Mouse (Mus musculus) lung, embryonic 15.5 days (tissue): Measurements from ENCODE around the gene Cnn2. TPM values are rescaled to one million over a fixed set of nuclear protein-coding genes. Genes with fewer than 3 reads are reported as not detected.

ENCODE experiments used
- ATAC-seq: fragments of 200-750 bp; cut with Nextera tagmentation; 2 replicates; pipeline ENCODE4 v1.8.0; 2017; ENCODE audit warnings: moderate number of reproducible peaks, borderline replicate concordance; ENCODE audit not compliant: low FRiP score, low TSS enrichment; ENCODE audit errors: extremely low read depth
- H3K27ac ChIP-seq: fragments of 300-500 bp; sonication (generic); 2 replicates; pipeline ENCODE4 v1.5.1; 2015; ENCODE audit warnings: moderate library complexity, mild to moderate bottlenecking, inconsistent platforms
- H3K27me3 ChIP-seq: fragments of 300-500 bp; sonication (generic); 2 replicates; pipeline ENCODE4 v1.6.1; 2015; ENCODE audit warnings: inconsistent platforms
- H3K36me3 ChIP-seq: fragments of 300-500 bp; sonication (generic); 2 replicates; pipeline ENCODE4 v1.6.1; 2015; ENCODE audit warnings: inconsistent platforms
- H3K4me1 ChIP-seq: fragments of 300-500 bp; sonication (generic); 2 replicates; pipeline ENCODE4 v1.6.1; 2015; ENCODE audit warnings: inconsistent platforms
- H3K4me2 ChIP-seq: fragments of 300-500 bp; sonication (generic); 2 replicates; pipeline ENCODE4 v1.6.1; 2015; ENCODE audit warnings: inconsistent platforms, mild to moderate bottlenecking, moderate library complexity
- H3K4me3 ChIP-seq: fragments of 300-500 bp; sonication (generic); 2 replicates; pipeline ENCODE4 v1.5.1; 2015; ENCODE audit warnings: mild to moderate bottlenecking, inconsistent platforms
- H3K9ac ChIP-seq: fragments of 300-500 bp; sonication (generic); 2 replicates; pipeline ENCODE4 v1.6.1; 2015; ENCODE audit warnings: inconsistent platforms
- H3K9me3 ChIP-seq: fragments of 300-500 bp; sonication (generic); 2 replicates; pipeline ENCODE4 v1.6.1; 2016; ENCODE audit warnings: inconsistent platforms
- WGBS: fragments of 180-500 bp; shearing (Covaris S2); methylation state at CpG from one replicate; pipeline ENCODE4 v1.1.7; 2015; 5-methylcytosine and 5-hydroxymethylcytosine counted together
- polyA plus RNA-seq: library from polyadenylated mRNA; unstranded; fragments of >200 nt; fragmentation: Nextera tagmentation; extraction: Ambion mirVana; gene quantifications from 2 replicates; pipeline ENCODE4 v1.2.1, GENCODE M21; 2015

Gene Cnn2
- polyA plus RNA-seq, 1 experiment from 2014 or later: 375 TPM

- H3K36me3 ChIP-seq: no peaks in the 10 kb centered on the region
- peak overlapping the region; percentile 99 for H3K27ac ChIP-seq
- peak; percentile 91 for ATAC-seq
- no peaks in the 10 kb centered on the region for H3K9me3 ChIP-seq
- H3K4me3 ChIP-seq: peak overlapping the region; percentile 86
- peak overlapping the region; percentile 91 for H3K4me2 ChIP-seq
- peaks cover 55% of the 10 kb centered on the region for H3K4me1 ChIP-seq
- 0% methylated on average over 22 of the region's 22 CpGs for WGBS
- no peaks in the 10 kb centered on the region for H3K27me3 ChIP-seq
- peak overlapping the region; percentile 95 for H3K9ac ChIP-seq
Measured at GRCm38 (mm10) chr10:79984871-79985270, 3.5 kb upstream of the Cnn2 start.

DNA sequence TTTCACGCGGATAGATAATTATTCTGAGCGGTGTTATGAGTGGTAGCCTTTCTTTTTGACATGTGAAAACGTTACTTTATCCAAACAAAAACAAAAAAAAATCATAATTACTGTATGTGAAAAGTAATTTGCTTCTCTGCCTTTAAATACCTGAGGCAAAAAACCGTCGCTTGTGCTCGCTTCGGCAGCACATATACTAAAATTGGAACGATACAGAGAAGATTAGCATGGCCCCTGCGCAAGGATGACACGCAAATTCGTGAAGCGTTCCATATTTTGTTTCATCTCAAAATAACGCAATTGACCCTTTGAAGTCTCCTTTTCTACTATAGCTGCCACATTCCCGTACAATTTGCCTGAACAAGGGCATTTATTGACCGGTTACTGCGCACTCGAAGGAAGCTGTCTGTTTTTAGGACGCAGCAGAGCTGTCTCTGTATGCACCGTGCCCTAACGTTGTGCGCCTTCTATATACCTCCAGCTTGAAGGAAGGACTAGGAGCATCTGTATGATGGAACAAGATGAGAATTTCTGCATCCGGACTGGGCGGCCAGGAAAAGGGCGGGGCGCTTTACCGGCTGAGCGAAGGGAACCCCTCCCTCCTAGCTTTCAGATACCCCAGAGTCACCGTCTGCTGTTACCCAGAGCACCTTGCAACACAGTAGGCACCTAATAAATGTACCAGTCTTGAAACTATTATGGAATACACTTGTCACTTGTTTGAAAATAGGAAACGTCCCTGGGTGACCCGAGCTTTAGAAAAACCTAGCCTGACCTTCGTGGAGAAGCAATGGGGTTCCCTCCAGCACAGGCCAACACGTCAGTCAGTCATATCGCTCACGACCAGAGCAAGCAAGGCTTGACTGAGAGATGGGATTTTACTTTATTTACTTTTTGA is 2.8 kb upstream of the Cnn2 start:
- Histone ChIP-seq H3K4me3 (peak overlapping the region; percentile 86), H3K4me2 (peak overlapping the region; percentile 91), H3K36me3 (no peaks in the 10 kb centered on the region), H3K27me3 (no peaks in the 10 kb centered on the region), H3K9me3 (no peaks in the 10 kb centered on the region), H3K4me1 (peaks cover 58% of the 10 kb centered on the region), H3K9ac (peak overlapping the region; percentile 41), H3K27ac (peak overlapping the region; percentile 99)
- ATAC-seq: no peak
- WGBS: 2% methylated on average over 35 of the region's 35 CpGs

DNA sequence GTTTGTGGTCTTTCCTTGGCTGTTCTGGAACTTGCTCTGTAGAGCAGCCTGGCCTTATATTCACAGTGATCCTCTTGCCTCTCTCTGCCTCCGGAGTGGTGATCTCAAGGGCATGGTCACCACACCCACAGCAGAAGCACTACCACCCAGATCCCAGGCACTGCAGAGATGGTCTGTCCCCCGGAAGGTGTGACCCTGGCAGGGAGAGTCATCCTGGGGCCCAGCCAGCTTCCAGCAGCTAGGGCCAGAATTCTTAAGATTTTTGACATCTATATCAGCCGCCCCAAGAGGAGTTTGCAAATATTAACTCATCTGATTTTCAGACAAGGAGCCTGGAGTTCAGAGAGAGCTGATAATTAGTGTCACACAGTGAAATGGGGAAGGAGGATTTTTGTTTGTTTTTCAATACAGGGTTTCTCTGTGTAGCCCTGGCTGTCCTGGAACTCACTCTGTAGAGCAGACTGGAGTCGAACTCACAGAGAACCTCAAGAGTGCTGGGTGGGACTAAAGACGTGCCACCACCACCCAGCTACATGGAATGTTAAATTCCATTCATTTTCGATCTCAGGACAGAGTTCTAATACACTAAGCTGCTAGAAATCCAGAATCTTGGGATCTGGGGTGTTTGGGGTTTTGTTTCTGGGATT is 2.0 kb upstream of the Cnn2 start:
- Histone ChIP-seq H3K9ac (peak overlapping the region; percentile 41), H3K4me2 (peak overlapping the region; percentile 91), H3K4me3 (peak overlapping the region; percentile 86), H3K27ac (peak overlapping the region; percentile 99), H3K4me1 (peaks cover 66% of the 10 kb centered on the region), H3K9me3 (no peaks in the 10 kb centered on the region), H3K36me3 (peaks cover 7% of the 10 kb centered on the region), H3K27me3 (no peaks in the 10 kb centered on the region)
- no peak for ATAC-seq
- 17% methylated on average over 6 of the region's 6 CpGs for WGBS

GRCm38 (mm10) chr10:79986963-79987362 is 1.4 kb upstream of the Cnn2 start:
- peak overlapping the region; percentile 99 for H3K27ac ChIP-seq
- no peak for ATAC-seq
- 2% methylated on average over 11 of the region's 11 CpGs for WGBS
- H3K4me2 ChIP-seq: peak overlapping the region; percentile 91
- no peaks in the 10 kb centered on the region for H3K27me3 ChIP-seq
- H3K36me3 ChIP-seq: peaks cover 13% of the 10 kb centered on the region
- no peaks in the 10 kb centered on the region for H3K9me3 ChIP-seq
- H3K9ac ChIP-seq: no peak overlapping the region
- peak overlapping the region; percentile 86 for H3K4me3 ChIP-seq
- H3K4me1 ChIP-seq: peaks cover 66% of the 10 kb centered on the region

- peaks cover 23% of the 10 kb centered on the region for H3K36me3 ChIP-seq
- H3K27me3 ChIP-seq: no peaks in the 10 kb centered on the region
- no peaks in the 10 kb centered on the region for H3K9me3 ChIP-seq
- peak overlapping the region; percentile 93 for H3K9ac ChIP-seq
- no peak for ATAC-seq
- peak overlapping the region; percentile 86 for H3K4me3 ChIP-seq
- WGBS: 7% methylated on average over 27 of the region's 27 CpGs
- peaks cover 58% of the 10 kb centered on the region for H3K4me1 ChIP-seq
- peak overlapping the region; percentile 91 for H3K4me2 ChIP-seq
- H3K27ac ChIP-seq: peak overlapping the region; percentile 99
Measured at GRCm38 (mm10) chr10:79987771-79988505, 446 bp upstream of the Cnn2 start.

- H3K4me3 ChIP-seq: peak overlapping the region; percentile 86
- H3K27ac ChIP-seq: peak overlapping the region; percentile 99
- no peaks in the 10 kb centered on the region for H3K9me3 ChIP-seq
- H3K36me3 ChIP-seq: peaks cover 36% of the 10 kb centered on the region
- no peak for ATAC-seq
- no peaks in the 10 kb centered on the region for H3K27me3 ChIP-seq
- WGBS: 21% methylated on average over 8 of the region's 8 CpGs
- peak overlapping the region; percentile 91 for H3K4me2 ChIP-seq
- peak overlapping the region; percentile 93 for H3K9ac ChIP-seq
- H3K4me1 ChIP-seq: peaks cover 52% of the 10 kb centered on the region
Measured at GRCm38 (mm10) chr10:79989272-79989786, 945 bp downstream of the Cnn2 start.

DNA sequence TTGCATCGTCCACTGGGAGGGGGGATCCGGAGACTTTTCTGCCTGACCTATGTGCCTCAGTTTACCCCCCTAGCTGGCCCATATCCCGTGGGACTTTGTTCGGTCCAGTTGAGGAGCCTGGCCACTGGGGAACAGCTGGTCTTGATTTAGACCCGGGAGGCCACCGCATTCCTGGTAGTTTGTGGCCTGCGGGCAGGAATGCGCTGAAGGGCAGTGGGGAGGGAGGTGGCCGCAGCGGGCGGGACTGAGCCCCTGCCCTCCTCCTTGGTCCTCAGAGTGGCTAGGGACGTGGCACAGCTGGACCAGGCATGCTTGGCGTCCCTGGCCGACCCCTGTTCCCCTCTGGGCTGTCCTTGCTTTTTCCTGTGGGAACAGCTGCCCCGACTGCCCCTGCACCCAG is 1.5 kb downstream of the Cnn2 start:
- 7% methylated on average over 15 of the region's 15 CpGs for WGBS
- ATAC-seq: peak; percentile 20
- Histone ChIP-seq H3K4me3 (peak overlapping the region; percentile 86), H3K9me3 (no peaks in the 10 kb centered on the region), H3K36me3 (peaks cover 42% of the 10 kb centered on the region), H3K9ac (peak overlapping the region; percentile 93), H3K27me3 (no peaks in the 10 kb centered on the region), H3K4me1 (peaks cover 52% of the 10 kb centered on the region), H3K27ac (peak overlapping the region; percentile 99), H3K4me2 (peak overlapping the region; percentile 91)

DNA sequence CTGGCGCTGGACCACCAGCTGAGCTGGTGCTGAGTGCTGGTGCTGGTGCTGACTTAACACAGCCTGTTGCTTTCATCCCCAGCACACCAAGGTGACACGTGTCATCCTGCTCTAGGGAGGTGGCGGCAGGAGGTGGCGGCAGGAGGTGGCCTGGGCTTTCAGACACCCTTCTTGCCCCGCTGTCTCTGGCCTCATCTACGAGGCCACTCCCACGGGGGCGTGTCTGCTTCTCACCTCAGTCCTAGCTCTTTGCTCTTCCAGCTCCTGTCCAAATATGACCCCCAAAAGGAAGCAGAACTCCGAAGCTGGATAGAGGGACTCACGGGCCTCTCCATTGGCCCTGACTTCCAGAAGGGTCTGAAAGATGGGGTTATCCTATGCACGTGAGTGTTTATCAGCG is 2.7 kb downstream of the Cnn2 start:
- Histone ChIP-seq H3K27me3 (no peaks in the 10 kb centered on the region), H3K4me3 (0 out of 2 replicates have a peak overlapping the region, but pooled peaks have one; percentile 86), H3K36me3 (peaks cover 49% of the 10 kb centered on the region), H3K4me2 (peak overlapping the region; percentile 91), H3K9ac (no peak overlapping the region), H3K4me1 (peaks cover 48% of the 10 kb centered on the region), H3K9me3 (no peaks in the 10 kb centered on the region), H3K27ac (0 out of 2 replicates have a peak overlapping the region, but pooled peaks have one; percentile 13)
- ATAC-seq: no peak
- 73% methylated on average over 12 of the region's 12 CpGs for WGBS

- Histone ChIP-seq H3K27me3 (no peaks in the 10 kb centered on the region), H3K4me1 (peaks cover 45% of the 10 kb centered on the region), H3K36me3 (peaks cover 49% of the 10 kb centered on the region), H3K4me2 (no peak overlapping the region), H3K4me3 (no peak overlapping the region), H3K9me3 (no peaks in the 10 kb centered on the region), H3K9ac (no peak overlapping the region), H3K27ac (no peak overlapping the region)
- no peak for ATAC-seq
- 86% methylated on average over 6 of the region's 6 CpGs for WGBS
Measured at GRCm38 (mm10) chr10:79991548-79991947, 3.2 kb downstream of the Cnn2 start.

DNA sequence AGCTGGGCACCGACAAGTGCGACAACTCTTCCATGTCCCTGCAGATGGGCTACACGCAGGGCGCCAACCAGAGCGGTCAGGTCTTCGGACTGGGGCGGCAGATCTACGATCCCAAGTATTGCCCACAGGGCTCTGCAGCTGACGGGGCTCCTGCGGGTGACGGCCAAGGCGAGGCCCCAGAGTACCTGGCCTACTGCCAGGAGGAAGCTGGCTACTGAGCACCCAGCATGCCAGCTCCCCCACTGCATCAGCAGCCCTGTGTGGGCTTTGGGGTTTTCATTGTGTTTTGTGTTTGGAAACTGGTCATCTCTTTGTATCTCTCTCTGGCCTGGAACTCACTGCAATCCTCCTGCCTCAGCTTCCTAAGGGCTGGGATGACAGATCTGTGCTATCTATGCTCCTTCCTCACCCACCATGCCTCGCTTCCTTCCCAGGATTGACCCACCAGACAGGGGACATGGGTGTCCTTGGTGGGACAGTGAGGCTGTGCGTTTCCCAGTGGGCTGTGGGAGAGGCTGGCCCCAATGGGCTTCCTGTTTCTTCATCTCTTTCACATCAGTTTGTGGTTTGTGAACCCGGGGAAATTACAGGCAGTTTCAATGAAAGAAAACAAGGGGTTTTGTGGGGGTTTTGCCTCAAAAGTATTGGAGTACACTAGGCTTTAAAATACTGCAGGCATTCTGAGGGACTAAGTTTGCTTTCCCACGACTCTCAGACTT is 6.2 kb downstream of the Cnn2 start:
- peak overlapping the region; percentile 27; the same call in 1 of the 2 replicates for H3K27ac ChIP-seq
- 83% methylated on average over 16 of the region's 16 CpGs for WGBS

DNA sequence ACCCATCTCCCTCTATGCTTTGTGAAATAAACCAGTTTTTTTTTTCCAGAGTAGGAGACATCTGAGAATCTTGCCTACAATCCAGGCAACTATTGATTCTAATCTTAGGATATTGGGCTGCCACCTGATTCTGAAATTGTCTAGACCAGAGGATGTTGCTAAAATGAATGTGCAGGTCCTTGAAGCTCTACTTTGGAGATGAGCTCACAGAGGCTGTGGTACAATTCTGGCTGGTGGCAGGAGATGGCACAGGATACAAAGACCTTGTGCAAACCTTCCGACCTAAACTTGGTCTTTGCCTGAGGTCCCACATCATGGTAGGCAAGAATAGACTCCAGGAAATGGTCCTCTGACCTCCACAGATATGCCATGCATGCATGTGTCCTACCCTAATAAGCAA is 7.3 kb downstream of the Cnn2 start:
- H3K9me3 ChIP-seq: no peaks in the 10 kb centered on the region
- peaks cover 31% of the 10 kb centered on the region for H3K4me1 ChIP-seq
- H3K36me3 ChIP-seq: peaks cover 49% of the 10 kb centered on the region
- 88% methylated on average over 1 of the region's 1 CpGs for WGBS
- peak overlapping the region; percentile 7; the same call in 1 of the 2 replicates for H3K27ac ChIP-seq
- peak overlapping the region; percentile 95; the same call in 1 of the 2 replicates for H3K4me2 ChIP-seq
- no peaks in the 10 kb centered on the region; the same call in 1 of the 2 replicates for H3K27me3 ChIP-seq
- no peak for ATAC-seq
- no peak overlapping the region for H3K4me3 ChIP-seq
- H3K9ac ChIP-seq: no peak overlapping the region

More for the DNA sequence above, 6.2 kb downstream of the Cnn2 start:
- Histone ChIP-seq H3K9me3 (no peaks in the 10 kb centered on the region), H3K4me3 (no peak overlapping the region), H3K9ac (no peak overlapping the region), H3K4me2 (no peak overlapping the region), H3K36me3 (peaks cover 49% of the 10 kb centered on the region), H3K27me3 (no peaks in the 10 kb centered on the region; the same call in 1 of the 2 replicates), H3K4me1 (peaks cover 38% of the 10 kb centered on the region)
- ATAC-seq: no peak
